Mouse (Mus musculus) midbrain, embryonic 14.5 days (tissue): ENCODE data around the gene Vsir. TPM values are rescaled to one million over a fixed set of nuclear protein-coding genes. Genes with fewer than 3 reads are reported as not detected.

ENCODE experiments used
- ATAC-seq: fragments of 200-750 bp; cut with Nextera tagmentation; 2 replicates; pipeline ENCODE4 v1.8.0; 2017; ENCODE audit warnings: moderate number of reproducible peaks, moderate library complexity; ENCODE audit not compliant: low FRiP score, low TSS enrichment
- DNase-seq: peaks from one replicate; pipeline ENCODE4 v3.0.0-alpha.2; 2015
- H3K27ac ChIP-seq: fragments of 300-500 bp; sonication (generic); replicated peaks from 2 replicates; pipeline ENCODE4 v1.5.1; 2014; ENCODE audit warnings: mild to moderate bottlenecking, low read depth, low read length, moderate library complexity
- H3K27me3 ChIP-seq: fragments of 300-500 bp; sonication (generic); 2 replicates; pipeline ENCODE4 v1.6.1; 2014; ENCODE audit warnings: low read length, control low read depth, mixed read lengths; ENCODE audit not compliant: control insufficient read depth, insufficient read depth
- H3K36me3 ChIP-seq: fragments of 300-500 bp; sonication (generic); 2 replicates; pipeline ENCODE4 v1.6.1; 2014; ENCODE audit warnings: low read length, control low read depth; ENCODE audit not compliant: control insufficient read depth, insufficient read depth
- H3K4me1 ChIP-seq: fragments of 300-500 bp; sonication (generic); 2 replicates; pipeline ENCODE4 v1.6.1; 2014; ENCODE audit warnings: mild to moderate bottlenecking, antibody characterized with exemption, low read length, control low read depth; ENCODE audit not compliant: control insufficient read depth, insufficient read depth
- H3K4me2 ChIP-seq: fragments of 300-500 bp; sonication (generic); 2 replicates; pipeline ENCODE4 v1.6.1; 2014; ENCODE audit warnings: mild to moderate bottlenecking, low read length, moderate library complexity
- H3K4me3 ChIP-seq: fragments of 300-500 bp; sonication (generic); replicated peaks from 2 replicates; pipeline ENCODE4 v1.5.1; 2014; ENCODE audit warnings: low read depth, low read length
- H3K9ac ChIP-seq: fragments of 300-500 bp; sonication (generic); replicated peaks from 2 replicates; pipeline ENCODE4 v1.6.1; 2014; ENCODE audit warnings: mild to moderate bottlenecking, low read length, moderate library complexity
- H3K9me3 ChIP-seq: fragments of 300-500 bp; sonication (generic); 2 replicates; pipeline ENCODE4 v1.6.1; 2016; ENCODE audit warnings: low read length, control low read depth, mixed read lengths; ENCODE audit not compliant: control insufficient read depth
- WGBS: fragments of 180-500 bp; shearing (Covaris S2); extraction: QIAGEN DNeasy Blood & Tissue Kit; methylation state at CpG from one replicate; pipeline ENCODE4 v1.1.7; 2014; 5-methylcytosine and 5-hydroxymethylcytosine counted together
- polyA plus RNA-seq: library from polyadenylated mRNA; unstranded; fragments of >200 nt; fragmentation: Nextera tagmentation; extraction: Ambion mirVana; gene quantifications from 2 replicates; pipeline ENCODE4 v1.2.1, GENCODE M21; 2014

Vsir gene
- polyA plus RNA-seq, 1 experiment from 2014 or later, result 2.7 TPM

DNA sequence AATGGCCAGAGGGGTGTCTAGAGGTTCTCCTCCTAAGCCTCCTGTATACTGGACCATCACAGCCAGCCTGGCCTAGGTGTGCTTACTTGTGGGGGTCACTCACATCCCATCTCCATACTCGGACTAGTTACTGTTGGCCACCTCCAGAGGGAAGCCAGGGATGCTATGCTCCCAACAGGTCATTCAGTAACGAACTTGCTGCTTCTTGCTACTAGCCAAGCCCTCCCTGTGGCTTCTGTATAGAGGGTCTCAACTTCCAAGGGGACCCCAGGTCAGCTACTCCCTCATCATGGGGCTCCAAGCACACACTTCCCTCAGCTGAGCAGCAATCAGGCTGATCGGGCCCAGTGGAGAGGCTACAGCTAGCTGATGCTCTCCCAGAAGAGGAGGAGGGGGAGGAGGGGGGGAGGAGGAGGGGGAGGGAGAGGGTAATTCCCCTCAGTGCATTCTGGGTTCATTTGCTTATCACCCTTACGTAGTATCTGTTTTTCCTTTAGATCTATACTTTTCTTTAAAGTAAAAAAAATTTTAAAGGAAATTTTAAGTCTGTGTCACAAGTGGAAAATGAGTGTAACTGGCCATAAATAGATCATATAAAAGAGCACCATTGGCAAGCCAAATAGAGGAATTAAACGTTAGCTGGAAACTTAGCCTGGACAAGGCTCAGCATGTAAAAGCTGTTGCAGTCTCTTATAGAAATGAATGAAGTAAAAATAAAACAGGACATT lies 3.6 kb downstream of the Vsir start:
- H3K9me3 ChIP-seq, result no peaks in the 10 kb centered on the region
- no peak for DNase-seq
- no peak overlapping the region for H3K4me3 ChIP-seq
- ATAC-seq, result no peak
- no peaks in the 10 kb centered on the region for H3K36me3 ChIP-seq
- peaks cover 13% of the 10 kb centered on the region; the same call in 1 of the 2 replicates for H3K4me1 ChIP-seq
- H3K27ac ChIP-seq, result no peak overlapping the region
- WGBS, result 54% methylated on average over 5 of the region's 5 CpGs
- H3K9ac ChIP-seq, result no peak overlapping the region
- H3K4me2 ChIP-seq, result peak overlapping the region; percentile 15; the same call in 1 of the 2 replicates
- H3K27me3 ChIP-seq, result peaks cover 14% of the 10 kb centered on the region

DNA sequence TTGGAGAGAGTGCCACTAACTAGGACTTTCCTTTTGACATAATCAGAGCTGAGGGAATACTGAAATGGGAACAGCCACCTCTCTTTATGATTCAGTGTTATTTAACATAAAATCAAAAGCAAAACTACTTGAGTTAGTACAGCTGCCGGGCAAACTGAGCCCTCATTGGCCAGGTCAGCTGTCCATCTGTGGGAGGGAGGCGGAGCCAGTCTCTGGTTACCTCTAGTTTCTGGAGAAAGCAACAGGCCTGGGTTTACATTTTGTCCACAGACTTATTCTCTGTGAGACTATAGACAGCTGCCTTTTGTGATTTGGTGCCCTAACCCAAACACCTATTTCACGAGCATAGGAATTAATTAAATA lies 4.1 kb downstream of the Vsir start:
- H3K27me3 ChIP-seq, result peaks cover 14% of the 10 kb centered on the region
- H3K4me2 ChIP-seq, result peak overlapping the region; percentile 15; the same call in 1 of the 2 replicates
- no peak overlapping the region for H3K4me3 ChIP-seq
- no peaks in the 10 kb centered on the region for H3K36me3 ChIP-seq
- ATAC-seq (peak; percentile 32; the same call in 1 of the 2 replicates), DNase-seq (peak; percentile 76)
- H3K4me1 ChIP-seq, result peaks cover 13% of the 10 kb centered on the region; the same call in 1 of the 2 replicates
- 58% methylated on average over 3 of the region's 3 CpGs for WGBS
- H3K27ac ChIP-seq, result no peak overlapping the region
- no peaks in the 10 kb centered on the region for H3K9me3 ChIP-seq
- H3K9ac ChIP-seq, result no peak overlapping the region

DNA sequence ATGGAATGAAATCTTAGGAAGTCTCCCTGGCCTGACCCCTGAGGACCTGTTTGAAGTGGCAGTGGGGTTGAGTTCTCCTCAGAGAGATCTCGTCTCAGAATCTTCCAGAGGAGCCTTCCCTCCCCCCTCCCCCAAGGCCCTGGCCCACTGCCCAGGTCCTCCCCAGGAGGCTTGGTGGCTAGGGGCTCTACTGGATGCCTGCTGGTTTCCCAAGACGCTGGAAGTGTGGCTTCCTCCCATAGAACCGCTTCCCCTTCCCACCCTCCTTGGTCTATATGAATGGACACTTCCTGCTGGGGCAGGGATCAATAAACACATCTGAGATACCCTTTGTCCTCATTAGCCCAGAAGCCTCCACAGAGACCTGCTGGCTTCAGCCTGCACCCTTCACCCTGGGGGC lies 4.6 kb downstream of the Vsir start:
- H3K27me3 ChIP-seq, result peaks cover 14% of the 10 kb centered on the region

DNA sequence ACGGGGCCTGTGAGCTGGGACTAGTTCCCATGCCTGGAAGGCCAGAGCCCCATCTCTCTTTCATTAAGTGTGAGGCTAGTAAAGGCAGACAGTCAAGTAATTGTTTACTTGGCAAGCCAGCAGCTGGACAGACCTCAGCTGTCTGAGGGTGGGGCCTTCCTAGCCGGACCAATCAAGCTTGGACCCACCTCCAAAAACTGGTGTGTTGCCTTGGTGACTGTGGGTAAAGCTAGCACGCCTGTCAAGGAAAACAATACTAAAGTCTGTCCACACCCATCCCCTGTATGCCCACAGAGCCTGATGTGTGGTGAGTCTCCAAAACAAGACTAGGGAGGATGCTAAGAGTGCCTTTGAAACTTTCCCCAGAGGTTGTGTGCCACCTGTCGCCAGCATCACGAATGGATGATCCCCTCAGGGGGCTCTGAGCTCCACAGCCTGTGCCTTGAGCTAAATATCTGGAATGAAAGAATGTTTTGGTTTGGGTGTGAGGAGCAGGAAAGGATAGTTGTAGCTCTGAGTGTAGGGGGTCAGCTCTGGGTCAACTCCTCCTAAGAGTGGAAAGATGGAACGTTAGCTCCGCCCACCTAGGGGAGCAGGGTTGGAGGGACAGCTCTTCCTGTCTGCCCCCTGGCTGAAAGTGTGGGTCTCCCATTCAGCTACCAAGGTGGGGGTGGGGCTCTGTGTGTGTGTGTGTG lies 5.3 kb downstream of the Vsir start:
- no peak overlapping the region for H3K9ac ChIP-seq
- DNase-seq, result peak; percentile 29
- H3K27ac ChIP-seq, result no peak overlapping the region
- H3K4me2 ChIP-seq, result no peak overlapping the region
- H3K36me3 ChIP-seq, result no peaks in the 10 kb centered on the region
- no peaks in the 10 kb centered on the region for H3K9me3 ChIP-seq
- H3K27me3 ChIP-seq, result peaks cover 9% of the 10 kb centered on the region
- peaks cover 8% of the 10 kb centered on the region; the same call in 1 of the 2 replicates for H3K4me1 ChIP-seq
- peak; percentile 11; the same call in 1 of the 2 replicates for ATAC-seq
- H3K4me3 ChIP-seq, result no peak overlapping the region
- 32% methylated on average over 7 of the region's 7 CpGs for WGBS

More for the DNA sequence above, 4.6 kb downstream of the Vsir start:
- ATAC-seq, result peak; percentile 25; the same call in 1 of the 2 replicates
- no peaks in the 10 kb centered on the region for H3K9me3 ChIP-seq
- no peak overlapping the region for H3K27ac ChIP-seq
- no peak overlapping the region for H3K4me3 ChIP-seq
- H3K36me3 ChIP-seq, result no peaks in the 10 kb centered on the region
- H3K4me2 ChIP-seq, result no peak overlapping the region
- no peak for DNase-seq
- H3K9ac ChIP-seq, result no peak overlapping the region
- WGBS, result 26% methylated on average over 3 of the region's 3 CpGs
- peaks cover 13% of the 10 kb centered on the region; the same call in 1 of the 2 replicates for H3K4me1 ChIP-seq

DNA sequence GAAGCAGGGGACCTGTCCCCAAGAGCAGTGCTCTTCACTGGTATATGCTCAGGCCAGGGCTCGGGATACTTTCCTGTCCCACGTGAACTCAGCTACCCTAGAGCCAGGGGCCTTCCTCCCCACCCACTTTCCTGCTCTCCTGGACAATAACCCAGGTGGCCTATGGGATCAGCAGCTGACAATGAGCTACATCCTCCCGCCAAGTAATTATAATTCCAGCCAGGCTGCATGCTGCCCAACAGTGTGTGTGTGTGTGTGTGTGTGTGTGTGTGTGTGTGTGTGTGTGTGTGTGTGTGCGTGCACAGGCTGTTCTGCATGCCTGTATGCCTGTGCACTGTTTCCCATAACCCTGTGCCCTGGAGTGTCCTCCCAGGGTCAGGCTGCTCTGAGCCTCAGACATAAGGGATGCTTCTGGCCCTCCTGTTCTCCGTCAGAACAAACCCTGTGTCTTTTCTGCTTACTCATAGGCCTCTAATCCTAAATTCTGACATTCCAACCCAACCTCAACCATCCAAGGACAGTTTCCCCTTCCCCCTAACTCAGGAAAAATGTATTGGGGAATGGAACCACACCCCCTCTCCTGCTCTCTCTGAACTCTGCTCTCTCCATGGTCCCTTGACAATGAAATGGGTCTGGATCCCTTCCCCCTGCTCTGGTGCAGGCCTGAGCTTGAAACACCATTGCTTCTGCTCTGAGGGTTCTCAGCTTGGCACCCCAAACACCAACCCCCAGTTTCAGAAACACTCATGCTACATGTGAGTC lies 6.8 kb downstream of the Vsir start:
- Histone ChIP-seq H3K27ac (no peak overlapping the region), H3K4me3 (no peak overlapping the region), H3K27me3 (no peaks in the 10 kb centered on the region), H3K4me2 (no peak overlapping the region), H3K9ac (no peak overlapping the region), H3K9me3 (no peaks in the 10 kb centered on the region), H3K4me1 (0 out of 2 replicates have a peak, but pooled peaks cover 4% of the 10 kb centered on the region), H3K36me3 (no peaks in the 10 kb centered on the region)
- 54% methylated on average over 5 of the region's 5 CpGs for WGBS
- DNase-seq (no peak), ATAC-seq (no peak)

DNA sequence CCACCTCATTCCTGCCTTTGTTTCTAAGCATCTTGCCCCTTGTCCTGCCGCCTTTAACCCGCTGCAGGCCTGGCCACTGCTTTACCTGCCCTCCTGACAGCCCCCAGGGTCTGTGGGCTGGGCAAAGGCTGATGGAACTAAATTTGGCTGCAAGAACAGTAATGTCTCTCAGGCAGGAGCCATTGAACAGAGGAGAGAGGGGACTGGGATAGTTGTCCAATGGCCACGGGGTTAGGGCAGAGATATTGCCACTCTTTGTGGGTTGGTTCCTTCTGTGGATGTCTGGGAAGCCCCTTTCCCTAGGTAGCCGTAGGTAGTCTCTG lies 7.3 kb downstream of the Vsir start:
- 91% methylated on average over 4 of the region's 4 CpGs for WGBS
- H3K9ac ChIP-seq, result no peak overlapping the region
- H3K36me3 ChIP-seq, result no peaks in the 10 kb centered on the region

DNA sequence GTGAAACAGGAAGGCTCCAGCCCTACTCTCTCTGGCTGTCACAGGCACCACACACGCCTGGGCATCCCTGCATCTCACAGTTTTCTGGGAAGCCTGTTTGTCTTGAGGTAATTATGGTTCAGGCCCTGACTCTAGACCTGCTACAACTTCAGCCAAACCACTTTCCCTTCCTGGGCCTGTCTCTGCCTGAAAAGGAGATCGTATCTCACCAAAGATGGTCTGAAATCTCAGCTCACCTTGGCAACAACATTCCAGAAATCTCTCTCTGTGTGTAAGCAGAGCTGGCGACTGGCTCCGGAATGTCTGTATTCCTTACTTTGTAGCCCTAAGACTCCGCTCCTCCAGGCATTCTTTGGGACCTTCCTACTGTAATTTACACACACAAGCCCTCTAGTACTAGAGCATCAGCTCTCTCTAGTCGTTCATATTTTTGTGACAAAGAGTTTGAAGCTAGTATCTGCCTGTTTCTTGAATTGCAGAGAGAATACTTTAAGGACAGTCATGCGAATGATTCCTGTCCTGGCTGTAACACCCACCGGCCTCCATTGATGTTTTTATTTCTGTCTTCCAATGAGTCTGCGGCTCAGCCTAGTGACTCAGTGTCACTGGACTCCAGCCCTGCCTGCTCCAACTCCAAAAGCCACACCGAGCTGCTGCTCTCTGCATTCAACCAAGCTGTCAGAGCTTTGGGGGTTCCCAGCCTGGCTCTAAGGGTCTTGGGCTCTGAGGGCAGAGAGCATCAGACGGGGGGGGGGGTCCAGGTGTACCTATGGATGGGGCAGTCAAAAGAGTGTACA lies 8.4 kb downstream of the Vsir start:
- Histone ChIP-seq H3K36me3 (no peaks in the 10 kb centered on the region), H3K9me3 (no peaks in the 10 kb centered on the region)
- no peak for ATAC-seq

More for the DNA sequence above, 7.3 kb downstream of the Vsir start:
- no peaks in the 10 kb centered on the region for H3K9me3 ChIP-seq
- no peak overlapping the region for H3K4me2 ChIP-seq
- no peak overlapping the region for H3K27ac ChIP-seq
- DNase-seq (no peak), ATAC-seq (no peak)
- 0 out of 2 replicates have a peak, but pooled peaks cover 4% of the 10 kb centered on the region for H3K4me1 ChIP-seq
- H3K27me3 ChIP-seq, result no peaks in the 10 kb centered on the region
- no peak overlapping the region for H3K4me3 ChIP-seq

DNA sequence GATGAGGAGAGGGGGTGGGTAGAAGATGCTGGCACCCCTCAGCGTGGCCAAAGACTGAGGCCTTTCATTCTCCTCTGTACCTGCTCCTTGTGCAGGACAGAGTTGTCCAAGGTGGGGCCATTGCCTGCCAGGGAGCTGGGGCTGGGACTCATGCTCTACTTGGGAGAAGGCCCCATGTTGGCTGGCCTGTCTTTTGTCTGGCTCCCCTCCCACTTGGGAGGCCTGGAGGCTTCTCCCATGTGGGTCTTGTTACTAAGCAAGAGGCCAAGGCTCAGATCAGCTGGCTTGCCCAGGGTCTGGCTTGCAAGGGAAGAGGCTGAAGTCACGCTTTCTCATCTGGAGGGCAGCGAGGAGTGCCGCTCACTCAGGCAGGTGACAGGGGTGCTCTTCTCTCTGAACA lies 10.8 kb downstream of the Vsir start:
- H3K27me3 ChIP-seq, result no peaks in the 10 kb centered on the region
- H3K9me3 ChIP-seq, result no peaks in the 10 kb centered on the region
- 81% methylated on average over 4 of the region's 4 CpGs for WGBS
- no peaks in the 10 kb centered on the region for H3K4me1 ChIP-seq
- H3K36me3 ChIP-seq, result no peaks in the 10 kb centered on the region
- ATAC-seq, result no peak
- no peak overlapping the region for H3K4me2 ChIP-seq
- DNase-seq, result no peak
- H3K4me3 ChIP-seq, result no peak overlapping the region
- H3K9ac ChIP-seq, result no peak overlapping the region
- H3K27ac ChIP-seq, result no peak overlapping the region

More for the DNA sequence above, 8.4 kb downstream of the Vsir start:
- H3K9ac ChIP-seq, result no peak overlapping the region
- H3K4me1 ChIP-seq, result 0 out of 2 replicates have a peak, but pooled peaks cover 4% of the 10 kb centered on the region
- H3K27me3 ChIP-seq, result no peaks in the 10 kb centered on the region
- no peak for DNase-seq
- 78% methylated on average over 11 of the region's 11 CpGs for WGBS
- no peak overlapping the region for H3K27ac ChIP-seq
- H3K4me2 ChIP-seq, result no peak overlapping the region
- no peak overlapping the region for H3K4me3 ChIP-seq
